Mouse (Mus musculus): ENCODE data around the gene Slc25a41.

- TF ChIP-seq POLR2A (IDR thresholded peaks at IDR 0.05; ENCODE audit: extremely low read depth, insufficient read depth, low read length) (no peak), CTCF (IDR thresholded peaks at IDR 0.05; ENCODE audit: extremely low read depth, insufficient read depth, low read length) (no peak)
Measured at GRCm38 (mm10) chr17:57001228-57001627, 40.2 kb downstream of the Slc25a41 start.

Measured in cortical plate, adult 2 months (tissue).